Mouse (Mus musculus): ENCODE measurements around the gene Otulinl. TPM values are rescaled to one million over a fixed set of nuclear protein-coding genes. Genes with fewer than 3 reads are reported as not detected.

Gene Otulinl
- polyA plus RNA-seq (2017; shearing (Covaris generic)): 150 TPM

GRCm38 (mm10) chr15:27681419-27682187 lies at the start of gene Otulinl:
TSS of gene Otulinl (minus strand) at chr15:27681579.

GRCm38 (mm10) chr15:27630601-27631383 lies 50.6 kb downstream of the Otulinl start, which contains the start of gene Otulin:
TSS of gene Otulin (minus strand) at chr15:27630693.

Other genes starting within 250 kb of the Otulinl start
- 32.4 TPM for gene Ank, start 214.9 kb downstream of the Otulinl start, polyA plus RNA-seq (2017; shearing (Covaris generic))
- 92.1 TPM for gene Otulin, start 50.9 kb downstream of the Otulinl start, polyA plus RNA-seq (2017; shearing (Covaris generic))